Mouse (Mus musculus) embryonic fibroblast, embryonic 13.5 days (primary cell): Measurements from ENCODE around the gene Pgap3.

Experiments used
- CTCF ChIP-seq: IDR thresholded peaks from 2 replicates; pipeline ENCODE4 v1.5.1; 2011; ENCODE audit warnings: mild to moderate bottlenecking, control low read depth, low read length, moderate library complexity, borderline replicate concordance; ENCODE audit not compliant: insufficient read depth
- POLR2A ChIP-seq: IDR thresholded peaks from 2 replicates; pipeline ENCODE4 v1.6.1; 2011; ENCODE audit warnings: low read depth, mild to moderate bottlenecking, control low read depth, low read length, moderate library complexity

DNA sequence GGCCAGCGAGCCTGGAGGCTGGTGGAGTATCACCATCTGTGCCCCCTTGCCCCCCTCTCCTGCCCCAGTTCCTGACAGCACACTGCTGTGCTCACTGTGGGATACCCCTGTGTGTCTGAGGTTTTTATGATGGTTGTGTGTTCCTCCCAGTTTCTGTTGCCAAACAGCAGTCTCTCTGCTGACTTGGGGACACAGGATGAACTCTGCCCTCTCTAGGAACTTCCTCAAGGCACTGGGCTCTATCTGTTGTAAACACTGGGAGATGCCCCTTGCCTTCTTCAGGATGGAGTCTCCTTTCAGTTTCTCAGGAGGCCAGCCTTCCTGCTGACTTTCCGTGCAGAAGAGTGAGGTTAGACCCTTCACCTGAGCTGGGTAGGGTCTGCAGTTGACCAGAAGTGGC is 13.9 kb upstream of the Pgap3 start:
- no peak for TF ChIP-seq POLR2A
- no peak for TF ChIP-seq CTCF
